Mouse (Mus musculus) heart, embryonic 14.5 days (tissue): ENCODE results near the gene Defb48. TPM values are rescaled to one million over a fixed set of nuclear protein-coding genes. Genes with fewer than 3 reads are reported as not detected.
A peak's percentile ranks its signal among the peaks of the same experiment; 100 is the strongest.

Source experiments
- ATAC-seq: fragments of 200-750 bp; cut with Nextera tagmentation; 2 replicates; pipeline ENCODE4 v1.8.0; 2017; ENCODE audit warnings: low read depth, moderate TSS enrichment; ENCODE audit not compliant: insufficient number of reproducible peaks, insufficient read depth, low FRiP score
- H3K27ac ChIP-seq, 2 experiments: fragments of 200-500 bp in 1 of 2; fragments of 300-500 bp in 1 of 2; sonication (generic) in 1 of 2; replicated peaks in 1 of 2; 2 replicates each; pipeline ENCODE4 v1.5.1; 2012 to 2014; ENCODE audit warnings: low read depth in 2 of 2, low read length in 2 of 2, control low read depth in 1 of 2, mild to moderate bottlenecking in 1 of 2, mixed read lengths in 1 of 2; ENCODE audit not compliant: control insufficient read depth in 1 of 2, insufficient read depth in 1 of 2
- H3K27me3 ChIP-seq: fragments of 300-500 bp; sonication (generic); 2 replicates; pipeline ENCODE4 v1.6.1; 2014; ENCODE audit warnings: mild to moderate bottlenecking, low read length, control low read depth; ENCODE audit not compliant: control insufficient read depth, insufficient read depth
- H3K36me3 ChIP-seq: fragments of 300-500 bp; sonication (generic); 2 replicates; pipeline ENCODE4 v1.6.1; 2014; ENCODE audit warnings: mild to moderate bottlenecking, control low read depth, low read length, mixed read lengths; ENCODE audit not compliant: control insufficient read depth, insufficient read depth
- H3K4me1 ChIP-seq, 2 experiments: fragments of 200-500 bp in 1 of 2; fragments of 300-500 bp in 1 of 2; sonication (generic) in 1 of 2; 2 replicates each; pipeline ENCODE4 v1.6.1; 2012 to 2014; ENCODE audit warnings: low read length in 2 of 2, control low read depth in 1 of 2, mixed read lengths in 1 of 2; ENCODE audit not compliant: control insufficient read depth in 2 of 2, insufficient read depth in 2 of 2
- H3K4me2 ChIP-seq: fragments of 300-500 bp; sonication (generic); 2 replicates; pipeline ENCODE4 v1.6.1; 2014; ENCODE audit warnings: mild to moderate bottlenecking, low read length
- H3K4me3 ChIP-seq, 2 experiments: fragments of 200-500 bp in 1 of 2; fragments of 300-500 bp in 1 of 2; sonication (generic) in 1 of 2; 2 replicates each; pipeline ENCODE4 v1.5.1; 2012 to 2014; ENCODE audit warnings: low read length in 2 of 2, mild to moderate bottlenecking in 2 of 2, control low read depth in 1 of 2, low read depth in 1 of 2, moderate library complexity in 1 of 2; ENCODE audit not compliant: control insufficient read depth in 1 of 2, insufficient read depth in 1 of 2
- H3K9ac ChIP-seq: fragments of 300-500 bp; sonication (generic); 2 replicates; pipeline ENCODE4 v1.6.1; 2014; ENCODE audit warnings: mild to moderate bottlenecking, low read length
- H3K9me3 ChIP-seq: fragments of 300-500 bp; sonication (generic); 2 replicates; pipeline ENCODE4 v1.6.1; 2016; ENCODE audit warnings: low read length, control low read depth; ENCODE audit not compliant: control insufficient read depth
- WGBS: fragments of 180-500 bp; shearing (Covaris S2); extraction: QIAGEN DNeasy Blood & Tissue Kit; methylation state at CpG from one replicate; pipeline ENCODE4 v1.1.7; 2014; 5-methylcytosine and 5-hydroxymethylcytosine counted together
- polyA plus RNA-seq: library from polyadenylated mRNA; unstranded; fragments of >200 nt; fragmentation: Nextera tagmentation; extraction: Ambion mirVana; gene quantifications from 2 replicates; pipeline ENCODE4 v1.2.1, GENCODE M21; 2014

Defb48 gene
- polyA plus RNA-seq, 1 experiment from 2014 or later = not detected

DNA sequence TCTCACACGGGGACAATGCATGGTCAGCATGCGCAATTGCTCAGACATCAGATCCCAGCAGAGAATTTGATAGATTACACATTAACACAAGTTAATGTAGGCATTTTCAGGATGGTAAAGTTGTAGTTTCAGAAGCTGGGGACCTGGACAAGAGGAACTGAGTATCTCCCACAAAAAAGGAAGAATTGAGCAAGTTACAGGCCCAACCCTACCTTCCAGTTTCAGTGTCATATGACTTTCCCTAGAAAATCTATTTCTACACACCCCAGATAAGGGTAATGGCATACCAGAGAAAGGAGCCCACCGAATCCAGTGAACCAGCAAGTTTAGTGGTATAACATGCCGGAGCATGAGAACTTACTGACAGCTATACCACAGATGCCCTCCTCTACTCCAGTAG is 20.7 kb downstream of the Defb48 start:
- H3K27me3 ChIP-seq = no peaks in the 10 kb centered on the region
- H3K4me1 ChIP-seq = peaks cover 10 to 12% of the 10 kb centered on the region in 2 experiments; a peak in 2 of 4 replicates
- no peak for ATAC-seq
- 73% methylated on average over 4 of the region's 4 CpGs for WGBS
- no peaks in the 10 kb centered on the region for H3K9me3 ChIP-seq
- H3K36me3 ChIP-seq = peaks cover 7% of the 10 kb centered on the region; the same call in 1 of the 2 replicates
- H3K4me2 ChIP-seq = no peak overlapping the region
- H3K27ac ChIP-seq = no peak overlapping the region
- H3K9ac ChIP-seq = no peak overlapping the region
- no peak overlapping the region for H3K4me3 ChIP-seq

DNA sequence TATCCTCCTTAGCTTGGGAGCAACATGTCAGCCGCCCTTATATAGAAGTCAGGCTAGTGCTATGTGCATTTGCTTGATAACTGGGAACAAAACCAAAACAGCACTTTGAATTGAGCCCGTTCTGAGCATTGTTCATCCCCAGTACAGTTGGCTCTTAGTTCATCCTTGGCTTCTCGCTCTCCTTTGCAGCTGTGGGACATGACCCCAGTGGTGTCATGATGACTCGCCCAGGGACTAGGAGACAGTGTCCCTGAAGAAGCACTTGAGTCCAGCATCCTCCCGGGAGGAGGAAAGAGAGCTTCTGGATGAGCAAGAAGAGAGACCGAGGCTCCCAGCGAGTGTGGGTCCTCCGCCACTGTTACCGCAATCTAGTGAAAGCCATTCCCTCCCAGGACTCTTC is 28.2 kb downstream of the Defb48 start:
- 80% methylated on average over 9 of the region's 9 CpGs for WGBS
- no peaks in the 10 kb centered on the region for H3K9me3 ChIP-seq
- no peak for ATAC-seq
- no peak overlapping the region for H3K4me2 ChIP-seq
- no peak overlapping the region for H3K9ac ChIP-seq
- peaks cover 4 to 5% of the 10 kb centered on the region in 2 experiments; a peak in 3 of 4 replicates for H3K4me1 ChIP-seq
- no peaks in the 10 kb centered on the region for H3K27me3 ChIP-seq
- H3K27ac ChIP-seq = 0 out of 4 replicates have a peak overlapping the region, but pooled peaks of 1 of the 2 experiments have one; percentile 14
- no peak overlapping the region for H3K4me3 ChIP-seq
- H3K36me3 ChIP-seq = peaks cover 53% of the 10 kb centered on the region

DNA sequence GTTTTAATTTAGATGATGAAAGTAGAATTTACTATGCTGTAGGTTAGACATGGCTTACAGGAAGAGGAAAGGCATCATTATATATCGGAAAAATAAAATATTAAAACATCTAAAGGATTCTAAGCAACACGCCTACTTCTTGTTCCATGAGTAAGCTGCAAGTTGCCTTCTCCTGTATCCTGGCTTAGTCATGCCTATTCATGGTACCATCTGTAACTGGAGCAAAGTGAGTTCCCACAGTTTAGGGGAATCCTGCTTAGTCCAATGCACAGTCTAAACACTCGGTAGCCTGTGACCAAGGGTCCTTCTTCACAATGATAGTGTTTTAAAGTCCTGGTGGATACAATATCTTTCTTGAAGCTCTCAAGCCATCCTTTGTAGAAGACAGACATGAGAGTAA is 37.5 kb downstream of the Defb48 start:
- H3K36me3 ChIP-seq = peaks cover 40% of the 10 kb centered on the region
- no peaks in the 10 kb centered on the region for H3K9me3 ChIP-seq
- H3K9ac ChIP-seq = no peak overlapping the region
- no peak overlapping the region for H3K4me2 ChIP-seq
- ATAC-seq = no peak
- no peaks in the 10 kb centered on the region for H3K4me1 ChIP-seq
- WGBS = 91% methylated on average over 3 of the region's 3 CpGs
- H3K27me3 ChIP-seq = no peaks in the 10 kb centered on the region
- H3K4me3 ChIP-seq = no peak overlapping the region
- no peak overlapping the region for H3K27ac ChIP-seq

DNA sequence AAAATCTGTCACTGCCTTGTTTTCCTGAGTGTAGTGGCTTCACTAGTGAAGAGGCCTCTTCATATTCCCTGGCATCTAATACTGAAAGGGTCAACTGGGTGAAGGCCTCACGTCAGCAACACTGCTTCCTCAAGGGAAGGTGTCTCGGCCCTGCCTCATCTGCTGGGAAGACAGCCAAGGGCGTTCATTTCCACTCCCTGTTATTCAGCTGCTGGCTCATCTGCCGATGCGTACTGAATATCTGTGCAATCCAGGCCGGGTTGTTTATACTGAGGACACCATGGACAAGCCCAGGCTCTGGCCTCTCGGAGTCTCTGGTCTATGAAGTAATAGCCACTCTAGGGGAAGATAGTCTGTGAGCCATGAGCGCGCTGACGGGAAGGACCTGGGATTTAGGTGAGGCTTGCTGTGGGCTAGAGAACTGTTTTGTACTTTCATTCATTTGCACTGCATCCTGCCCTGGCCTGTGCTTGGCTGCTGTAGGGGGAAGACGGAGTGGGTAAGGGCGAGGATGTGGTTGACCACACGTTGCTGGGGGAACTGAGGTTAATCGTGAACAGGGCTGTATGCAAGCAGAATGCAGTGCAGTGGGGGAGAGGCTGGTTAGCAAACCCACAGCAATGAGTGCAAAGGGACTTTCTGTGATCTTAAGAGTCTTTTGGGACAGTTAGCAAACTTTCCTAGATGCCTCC is 43.8 kb downstream of the Defb48 start:
- 81% methylated on average over 14 of the region's 14 CpGs for WGBS
- H3K9me3 ChIP-seq = peaks cover 5% of the 10 kb centered on the region
- H3K27ac ChIP-seq = peak overlapping the region in 1 of 2 experiments; percentile 33; a peak in 1 of 4 replicates
- no peak for ATAC-seq
- H3K27me3 ChIP-seq = no peaks in the 10 kb centered on the region
- H3K36me3 ChIP-seq = peaks cover 33% of the 10 kb centered on the region
- H3K4me1 ChIP-seq = no peaks in the 10 kb centered on the region
- no peak overlapping the region for H3K9ac ChIP-seq
- H3K4me2 ChIP-seq = no peak overlapping the region
- H3K4me3 ChIP-seq = no peak overlapping the region

DNA sequence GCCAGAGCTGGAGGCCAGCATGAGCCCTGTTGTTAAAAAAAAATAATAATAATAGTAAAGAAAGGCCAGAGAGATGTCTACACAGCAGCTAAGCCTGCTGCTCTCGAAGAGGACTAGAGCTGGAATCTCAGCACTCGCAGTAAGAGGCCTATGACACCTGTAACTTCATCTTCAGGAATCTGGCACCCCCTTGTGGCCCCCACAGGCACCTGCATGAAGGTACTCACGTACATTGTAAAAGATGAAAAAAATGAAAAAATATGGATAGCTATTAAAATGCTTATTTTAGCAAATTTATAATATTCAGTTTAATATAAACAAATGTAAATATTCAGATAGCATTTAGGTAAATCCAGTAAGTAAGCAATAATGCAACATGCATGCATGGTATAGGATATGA is 44.9 kb downstream of the Defb48 start:
- WGBS = 93% methylated on average over 3 of the region's 3 CpGs
- H3K27ac ChIP-seq = no peak overlapping the region
- H3K9ac ChIP-seq = no peak overlapping the region
- H3K27me3 ChIP-seq = no peaks in the 10 kb centered on the region
- H3K9me3 ChIP-seq = peaks cover 5% of the 10 kb centered on the region
- no peaks in the 10 kb centered on the region for H3K4me1 ChIP-seq
- peaks cover 32% of the 10 kb centered on the region for H3K36me3 ChIP-seq
- H3K4me2 ChIP-seq = no peak overlapping the region
- no peak for ATAC-seq
- no peak overlapping the region for H3K4me3 ChIP-seq

DNA sequence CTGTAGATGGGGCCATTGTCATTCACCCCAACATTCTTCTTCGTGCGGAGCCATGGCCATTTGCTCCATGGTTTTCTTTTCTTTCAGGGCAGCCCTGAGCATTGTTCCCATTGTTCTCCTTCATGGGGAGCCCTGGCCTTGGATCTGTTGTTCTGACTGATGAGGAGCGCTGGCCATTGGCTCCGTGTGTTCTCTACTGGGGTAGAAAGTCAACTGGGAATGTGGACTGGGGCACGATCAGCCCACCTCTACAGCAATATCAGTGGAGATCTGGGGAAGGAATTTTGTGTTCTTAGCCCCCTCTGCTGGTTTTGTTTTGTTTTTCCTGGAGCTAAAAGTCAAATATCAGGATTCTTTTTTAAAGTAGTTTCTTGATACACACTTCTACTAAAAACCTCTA is 46.6 kb downstream of the Defb48 start:
- no peak overlapping the region for H3K27ac ChIP-seq
- peaks cover 5% of the 10 kb centered on the region for H3K9me3 ChIP-seq
- no peak overlapping the region for H3K9ac ChIP-seq
- no peak overlapping the region for H3K4me3 ChIP-seq
- no peaks in the 10 kb centered on the region for H3K27me3 ChIP-seq
- 79% methylated on average over 5 of the region's 5 CpGs for WGBS
- no peak overlapping the region for H3K4me2 ChIP-seq
- no peak for ATAC-seq
- H3K36me3 ChIP-seq = peaks cover 23% of the 10 kb centered on the region; the same call in 1 of the 2 replicates
- no peaks in the 10 kb centered on the region for H3K4me1 ChIP-seq

DNA sequence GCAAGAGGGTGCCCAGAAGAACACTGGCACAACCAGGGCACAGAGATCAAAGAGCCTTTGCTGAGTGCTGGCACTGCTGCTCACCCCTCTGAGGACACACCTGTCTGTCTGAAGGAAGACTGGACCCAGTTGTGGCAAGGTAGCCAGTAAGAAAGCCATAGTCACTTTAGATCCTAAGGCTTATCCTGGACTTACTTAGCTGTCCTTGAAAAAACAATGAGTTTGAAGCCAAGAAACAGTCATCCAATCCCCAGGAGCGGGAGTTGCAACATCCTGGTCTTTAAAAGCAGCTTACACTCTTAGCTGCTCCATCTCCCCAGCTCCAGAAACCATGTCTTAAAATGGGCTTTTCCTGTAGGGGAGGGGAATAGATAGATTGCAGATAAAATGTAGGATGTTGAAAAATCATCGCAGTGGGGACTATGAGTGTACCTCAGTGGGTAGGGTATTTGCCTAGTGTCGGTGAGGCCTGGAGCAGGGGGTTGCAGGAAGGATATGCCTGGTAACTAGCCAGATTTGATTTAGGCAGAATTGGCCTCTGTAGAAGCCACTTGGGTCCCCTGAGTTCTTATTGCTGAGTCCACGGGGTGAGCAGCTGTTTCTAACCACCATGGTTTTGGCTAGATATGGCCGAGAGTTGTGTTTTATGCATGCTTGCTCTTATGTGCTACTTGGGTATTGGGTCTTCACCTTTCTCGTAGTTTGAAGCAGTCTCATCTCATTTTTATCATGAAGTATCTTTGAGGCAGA is 47.5 kb downstream of the Defb48 start:
- 84% methylated on average over 6 of the region's 6 CpGs for WGBS
- Histone ChIP-seq H3K27me3 (no peaks in the 10 kb centered on the region), H3K4me2 (no peak overlapping the region), H3K4me1 (no peaks in the 10 kb centered on the region), H3K4me3 (no peak overlapping the region), H3K9ac (no peak overlapping the region), H3K27ac (no peak overlapping the region), H3K36me3 (peaks cover 26% of the 10 kb centered on the region), H3K9me3 (peaks cover 5% of the 10 kb centered on the region)
- no peak for ATAC-seq
